Mouse (Mus musculus) left cerebral cortex, adult 8-10 months (tissue): ENCODE results near the gene Vmn1r203. TPM values are rescaled to one million over a fixed set of nuclear protein-coding genes. Genes with fewer than 3 reads are reported as not detected.
"Not testable (repeated sequence)": the region's sequence is repeated elsewhere in the genome, so short reads cannot be mapped to it uniquely, and the experiment has no call there.

Experiments used
- DNase-seq, 2 experiments: peaks; one replicate each; pipeline ENCODE4 v3.0.0; 2022; ENCODE audit warnings: low spot score in 2 of 2
- total RNA-seq, 4 experiments: library from RNA; stranded (reverse); gene quantifications; 2 replicates each; pipeline ENCODE4 v1.2.4; 2022

Gene Vmn1r203
- under 1 TPM in 1 of 4 experiments, not detected in 3; 0.07 TPM for total RNA-seq

DNA sequence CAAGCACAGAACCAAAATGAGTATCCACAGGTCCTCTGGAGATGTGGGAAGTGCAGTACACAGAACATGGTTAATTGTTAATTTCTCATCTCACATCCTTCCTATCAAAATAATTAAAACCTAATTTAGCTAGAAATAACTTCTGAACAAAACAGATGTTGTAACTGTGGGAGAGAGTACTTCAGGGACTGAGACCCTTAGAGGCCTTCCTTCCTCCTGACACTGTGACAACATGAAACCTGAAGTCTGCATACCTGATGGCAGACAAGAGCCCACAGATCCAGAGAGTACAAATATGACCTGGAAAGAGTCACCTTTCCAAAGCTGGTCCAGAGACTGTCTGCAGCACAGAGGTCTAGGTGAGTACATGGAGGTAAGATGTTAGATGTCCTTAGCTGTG is at the start of gene Vmn1r203:
Gene Vmn1r203, plus strand, starts transcription at position 301 of the 400 bp plus-strand sequence.
- DNase-seq, result no peak

DNA sequence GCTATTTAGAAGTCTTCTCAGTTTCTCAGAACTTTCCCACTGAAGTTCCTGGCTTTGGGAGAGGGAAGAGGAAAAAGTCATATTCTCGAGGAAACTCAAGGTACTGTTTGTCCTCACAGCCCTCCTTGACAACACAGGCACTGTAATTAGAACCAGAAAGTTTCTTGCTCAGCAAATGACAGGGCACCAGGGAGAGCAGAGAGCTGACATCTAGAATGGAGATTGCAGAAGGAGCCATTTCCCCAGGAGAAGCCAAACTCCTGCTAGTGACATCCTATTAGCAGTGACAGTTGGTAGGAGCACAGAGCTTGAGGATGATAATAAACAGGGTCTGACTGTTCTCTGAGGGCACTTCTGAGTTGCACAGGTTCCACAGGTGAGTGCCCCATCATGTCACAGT is 46.3 kb upstream of the Vmn1r203 start, which contains the start of gene Vmn1r201:
Gene Vmn1r201, plus strand, starts transcription at position 301 of the 400 bp plus-strand sequence.
- DNase-seq, result no peak

DNA sequence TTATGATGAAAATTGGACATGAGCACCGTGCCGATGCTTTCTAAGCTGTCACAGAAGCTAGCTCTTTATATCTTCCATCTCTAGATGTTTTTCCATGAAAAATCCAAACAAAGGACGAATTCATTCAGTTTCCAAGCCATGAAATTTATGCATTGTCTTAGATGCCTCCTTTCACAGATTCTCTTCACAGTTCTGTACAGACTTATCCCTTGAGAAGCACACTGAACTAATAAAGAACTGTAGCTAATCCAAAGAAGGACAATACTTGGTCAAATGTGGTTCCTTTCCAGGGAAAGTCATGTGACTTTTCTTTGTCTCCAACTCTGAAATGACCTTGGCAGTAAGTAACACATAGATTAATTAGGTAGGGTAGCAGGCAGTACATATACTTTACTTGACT is 15.5 kb upstream of the Vmn1r203 start:
- no peak for DNase-seq

DNA sequence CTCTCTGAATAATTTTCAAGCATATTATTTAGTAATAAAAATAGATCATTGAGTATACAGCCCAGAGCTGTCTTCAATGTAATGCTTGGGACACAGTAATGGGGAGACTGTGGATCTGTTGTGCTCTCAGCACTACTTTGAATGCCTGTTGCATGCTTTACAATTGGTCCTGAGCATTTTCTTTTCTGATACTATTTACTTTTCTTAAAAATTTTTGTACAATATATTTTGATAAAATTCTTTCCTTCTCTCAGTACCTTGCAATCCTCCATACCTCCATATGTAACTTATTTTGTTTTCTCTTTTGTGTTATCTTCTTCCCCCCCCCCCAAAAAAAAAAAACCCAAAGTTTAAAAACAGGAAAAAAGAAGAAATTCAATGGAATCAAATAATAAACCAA is 12.6 kb upstream of the Vmn1r203 start, which contains the start of gene Vmn1r202:
Gene Vmn1r202, minus strand, starts transcription at position 101 of the 400 bp plus-strand sequence.
- DNase-seq, result no peak

DNA sequence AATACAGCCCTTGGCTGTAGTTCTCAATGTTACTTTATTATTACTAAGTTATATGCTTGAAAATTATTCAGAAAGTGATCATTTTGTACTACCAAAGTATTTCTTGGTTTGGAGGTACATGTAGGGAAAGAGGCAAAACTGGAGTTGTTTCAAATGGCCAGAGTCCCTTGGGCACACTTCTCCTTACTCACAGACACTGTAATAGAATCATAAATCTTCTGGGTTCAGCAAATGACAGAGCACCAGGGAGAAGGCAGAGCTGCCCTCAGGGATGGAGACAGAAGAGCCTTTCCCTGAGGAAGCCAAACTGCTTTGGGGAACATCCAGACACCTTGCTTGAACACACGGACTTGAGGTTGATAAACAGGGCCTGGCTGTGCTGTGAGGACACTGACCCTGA is 35.0 kb downstream of the Vmn1r203 start, which contains the start of gene Vmn1r204:
Gene Vmn1r204, plus strand, starts transcription at position 301 of the 400 bp plus-strand sequence.
- DNase-seq, result not testable (repeated sequence)

DNA sequence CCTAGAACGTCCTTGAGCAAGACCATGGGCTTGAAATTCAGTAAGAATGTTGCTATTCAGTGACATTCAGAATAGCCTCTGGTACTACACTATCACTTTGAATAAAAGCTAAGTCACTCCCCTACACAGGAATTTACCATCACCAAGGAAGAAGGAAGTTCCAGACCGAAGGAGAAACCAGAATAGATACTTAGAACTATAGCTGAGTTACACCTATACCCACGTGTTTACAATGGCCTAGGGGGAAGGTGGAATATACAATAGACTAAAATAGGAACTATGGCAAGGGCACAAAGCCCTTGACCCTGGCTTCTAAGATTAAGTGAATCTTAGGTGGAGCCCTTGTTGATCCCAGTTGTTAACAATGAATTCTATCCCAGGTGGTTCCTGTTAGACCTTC is 57.0 kb downstream of the Vmn1r203 start:
- not testable (repeated sequence) for DNase-seq

Other genes starting within 250 kb of the Vmn1r203 start
- gene Vmn1r195, start 247.6 kb upstream of the Vmn1r203 start, total RNA-seq, result not detected
- gene Vmn1r196, start 228.2 kb upstream of the Vmn1r203 start, total RNA-seq, result not detected
- under 1 TPM in 1 of 4 experiments, not detected in 3; 0.07 TPM for gene Vmn1r197, start 193.5 kb upstream of the Vmn1r203 start, total RNA-seq
- gene Vmn1r198, start 167.8 kb upstream of the Vmn1r203 start, total RNA-seq, result not detected
- gene Vmn1r199, start 138.3 kb upstream of the Vmn1r203 start, total RNA-seq, result not detected
- not detected for gene Vmn1r200, start 127.7 kb upstream of the Vmn1r203 start, total RNA-seq
- gene Vmn1r201, start 46.2 kb upstream of the Vmn1r203 start, total RNA-seq, result not detected
- gene Vmn1r202, start 12.7 kb upstream of the Vmn1r203 start, total RNA-seq, result under 1 TPM in 1 of 4 experiments, not detected in 3; 0.07 TPM
- gene Vmn1r204, start 35.1 kb downstream of the Vmn1r203 start, total RNA-seq, result not detected
- not detected for gene Vmn1r205, start 74.9 kb downstream of the Vmn1r203 start, total RNA-seq
- gene Vmn1r206, start 106.1 kb downstream of the Vmn1r203 start, total RNA-seq, result under 1 TPM; 0.09 to 0.46 (median 0.29) TPM
- gene Vmn1r207-ps, start 211.5 kb downstream of the Vmn1r203 start, total RNA-seq, result under 1 TPM in 2 of 4 experiments, not detected in 2; 0.15 to 0.19 TPM